Mouse (Mus musculus): ENCODE measurements around the gene Serbp1.

- TF ChIP-seq CTCF (IDR thresholded peaks at IDR 0.05; ENCODE audit: low read depth, low read length) = no peak
- TF ChIP-seq POLR2A (IDR thresholded peaks at IDR 0.05; ENCODE audit: borderline replicate concordance, low read depth, low read length) = no peak
These were observed 54.2 kb downstream of the Serbp1 start for GRCm38 (mm10) chr6:67292042-67292623.

Data from bone marrow macrophage, adult 2 months (primary cell).